Mouse (Mus musculus) G1E (cell line): ENCODE measurements at regions not wholly inside any gene's neighbourhood (a gene's known extent, or its start where the extent isn't known, plus 50 kb on each side); places are given as distances from the start of the nearest gene placed in this dataset.

Source experiments
- CTCF ChIP-seq: IDR thresholded peaks from 2 replicates; pipeline ENCODE4 v1.5.1; 2012; ENCODE audit warnings: low read depth, low read length, inconsistent platforms, mixed read lengths
- GATA1 ChIP-seq: IDR thresholded peaks from 2 replicates; pipeline ENCODE4 v1.6.1; 2012; ENCODE audit warnings: borderline replicate concordance, low read length, inconsistent platforms, mixed read lengths
- GATA2 ChIP-seq: IDR thresholded peaks from 2 replicates; pipeline ENCODE4 v1.6.1; 2012; ENCODE audit warnings: low read depth, low read length, inconsistent platforms, borderline replicate concordance
- POLR2AphosphoS5 ChIP-seq: IDR thresholded peaks from 2 replicates; pipeline ENCODE4 v1.6.1; 2012; ENCODE audit warnings: low read depth, low read length, inconsistent platforms; ENCODE audit not compliant: insufficient replicate concordance
- TAL1 ChIP-seq: conservative IDR thresholded peaks from 2 replicates; pipeline ENCODE4 v1.6.1; 2012; ENCODE audit warnings: low read depth, low read length, inconsistent platforms, mixed read lengths

DNA sequence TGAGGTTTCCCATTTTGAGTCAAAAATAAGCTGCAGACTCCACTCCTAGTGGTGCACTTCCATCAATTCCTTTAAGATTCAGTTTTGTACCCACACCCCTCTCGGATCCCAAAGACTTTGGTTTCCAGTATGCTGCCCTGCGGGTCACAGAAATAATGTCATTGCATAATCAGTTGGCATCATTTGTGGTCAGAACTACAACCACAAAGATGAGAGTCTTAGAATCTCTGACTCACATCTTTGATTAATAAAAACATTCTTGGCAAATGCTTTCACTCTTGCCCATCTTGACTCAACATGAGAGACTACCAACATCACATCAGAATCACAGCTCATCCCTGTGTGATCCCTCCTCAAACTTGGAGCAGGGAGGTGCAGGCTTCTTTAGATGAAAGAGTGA is 74.1 kb upstream of the Alkbh8 start:
- TF ChIP-seq CTCF (no peak), GATA1 (no peak), GATA2 (no peak), POLR2AphosphoS5 (no peak), TAL1 (no peak)
